Mouse (Mus musculus) liver, adult (tissue): ENCODE results near the gene P2ry14.

Source experiments
- GATA4 ChIP-seq: IDR thresholded peaks from 2 replicates; pipeline ENCODE4 v1.6.1; 2014; ENCODE audit warnings: mild to moderate bottlenecking, low read length; ENCODE audit not compliant: insufficient replicate concordance

The P2ry14 gene

GRCm38 (mm10) chr3:59157048-59157447 is 3.6 kb upstream of the P2ry14 start:
- TF ChIP-seq GATA4, result no peak

GRCm38 (mm10) chr3:59155404-59155803 is 2.0 kb upstream of the P2ry14 start:
- TF ChIP-seq GATA4, result no peak

GRCm38 (mm10) chr3:59154888-59155287 is 1.5 kb upstream of the P2ry14 start:
- TF ChIP-seq GATA4, result no peak

- TF ChIP-seq GATA4, result no peak
These were observed 2.8 kb downstream of the P2ry14 start for GRCm38 (mm10) chr3:59150624-59151023.

- TF ChIP-seq GATA4, result no peak
These were observed 3.8 kb downstream of the P2ry14 start for GRCm38 (mm10) chr3:59149646-59150045.

- TF ChIP-seq GATA4, result no peak
These were observed 8.2 kb downstream of the P2ry14 start for GRCm38 (mm10) chr3:59145194-59145593.

GRCm38 (mm10) chr3:59141507-59142305 is 11.7 kb downstream of the P2ry14 start:
- no peak for TF ChIP-seq GATA4

GRCm38 (mm10) chr3:59140115-59140514 is 13.3 kb downstream of the P2ry14 start:
- no peak for TF ChIP-seq GATA4

GRCm38 (mm10) chr3:59139651-59140051 is 13.8 kb downstream of the P2ry14 start:
- TF ChIP-seq GATA4, result no peak

- peak; percentile 93 for TF ChIP-seq GATA4
These were observed 14.4 kb downstream of the P2ry14 start for GRCm38 (mm10) chr3:59138946-59139468.

- no peak for TF ChIP-seq GATA4
These were observed 17.3 kb downstream of the P2ry14 start for GRCm38 (mm10) chr3:59135911-59136653.

- TF ChIP-seq GATA4, result no peak
These were observed 20.2 kb downstream of the P2ry14 start for GRCm38 (mm10) chr3:59133189-59133588.

GRCm38 (mm10) chr3:59131966-59132365 is 21.5 kb downstream of the P2ry14 start:
- TF ChIP-seq GATA4, result no peak

GRCm38 (mm10) chr3:59131081-59131480 is 22.3 kb downstream of the P2ry14 start:
- no peak for TF ChIP-seq GATA4

GRCm38 (mm10) chr3:59130431-59130830 is 23.0 kb downstream of the P2ry14 start:
- TF ChIP-seq GATA4, result peak; percentile 86

- no peak for TF ChIP-seq GATA4
These were observed 23.9 kb downstream of the P2ry14 start for GRCm38 (mm10) chr3:59129547-59129946.
